Mouse (Mus musculus) gastrocnemius, postnatal 10 days (tissue): ENCODE measurements around the gene Nr2f2. TPM values are rescaled to one million over a fixed set of nuclear protein-coding genes. Genes with fewer than 3 reads are reported as not detected.
A peak's percentile ranks its signal among the peaks of the same experiment; 100 is the strongest.

ENCODE experiments used
- DNase-seq: peaks from one replicate; pipeline ENCODE4 v3.0.0; 2021; ENCODE audit warnings: mixed read lengths
- long read RNA-seq, 2 experiments: library from polyadenylated mRNA; stranded (forward); transcript quantifications; one replicate each; pipeline ENCODE4 v2.0.0; 2021
- total RNA-seq, 2 experiments: library from RNA; stranded (reverse); gene quantifications; 2 replicates each; pipeline ENCODE4 v1.2.3; 2021

The Nr2f2 gene
- 10 to 100 TPM; 32.7 to 39.2 TPM for total RNA-seq
- long read RNA-seq, experiment 1, full-length matches to known transcripts: 16 of 30 reads
- long read RNA-seq, experiment 1, partial matches to known transcripts: 10 of 30 reads
- long read RNA-seq, experiment 1, other reads (novel, unspliced or antisense): 4 of 30 reads
- long read RNA-seq, experiment 2, full-length matches to known transcripts: 12 of 29 reads
- long read RNA-seq, experiment 2, partial matches to known transcripts: 16 of 29 reads
- long read RNA-seq, experiment 2, other reads (novel, unspliced or antisense): 1 of 29 reads

- no peak for DNase-seq
These were observed at the start of gene Nr2f2 for GRCm38 (mm10) chr7:70365941-70366807. Gene Nr2f2 (minus strand): TSS chr7:70366735.

- no peak for DNase-seq
These were observed 47.9 kb upstream of the Nr2f2 start for GRCm38 (mm10) chr7:70414461-70414860.

GRCm38 (mm10) chr7:70413646-70414045 lies 47.1 kb upstream of the Nr2f2 start:
- no peak for DNase-seq

GRCm38 (mm10) chr7:70412900-70413299 lies 46.4 kb upstream of the Nr2f2 start:
- no peak for DNase-seq

GRCm38 (mm10) chr7:70410350-70410749 lies 43.8 kb upstream of the Nr2f2 start:
- DNase-seq: no peak

- DNase-seq: no peak
These were observed 43.4 kb upstream of the Nr2f2 start for GRCm38 (mm10) chr7:70409890-70410289.

GRCm38 (mm10) chr7:70408814-70409213 lies 42.3 kb upstream of the Nr2f2 start:
- DNase-seq: no peak

GRCm38 (mm10) chr7:70407123-70407522 lies 40.6 kb upstream of the Nr2f2 start:
- DNase-seq: no peak

- no peak for DNase-seq
These were observed 40.0 kb upstream of the Nr2f2 start for GRCm38 (mm10) chr7:70406527-70406926.

- no peak for DNase-seq
These were observed 38.9 kb upstream of the Nr2f2 start for GRCm38 (mm10) chr7:70405466-70405865.

- no peak for DNase-seq
These were observed 16.3 kb upstream of the Nr2f2 start for GRCm38 (mm10) chr7:70382828-70383227.

GRCm38 (mm10) chr7:70381409-70382244 lies 15.1 kb upstream of the Nr2f2 start:
- no peak for DNase-seq

GRCm38 (mm10) chr7:70380943-70381342 lies 14.4 kb upstream of the Nr2f2 start:
- no peak for DNase-seq

GRCm38 (mm10) chr7:70380246-70380645 lies 13.7 kb upstream of the Nr2f2 start:
- DNase-seq: no peak

GRCm38 (mm10) chr7:70370552-70371262 lies 4.2 kb upstream of the Nr2f2 start:
- no peak for DNase-seq

- DNase-seq: peak; percentile 19
These were observed 3.4 kb upstream of the Nr2f2 start for GRCm38 (mm10) chr7:70369731-70370551.

GRCm38 (mm10) chr7:70369061-70369730 lies 2.7 kb upstream of the Nr2f2 start:
- no peak for DNase-seq

- no peak for DNase-seq
These were observed 2.2 kb upstream of the Nr2f2 start for GRCm38 (mm10) chr7:70368751-70369060.

- no peak for DNase-seq
These were observed 1.7 kb upstream of the Nr2f2 start for GRCm38 (mm10) chr7:70368268-70368655.

GRCm38 (mm10) chr7:70367591-70368267 lies 1.2 kb upstream of the Nr2f2 start:
- no peak for DNase-seq
